Mouse (Mus musculus): ENCODE measurements around the gene Rab3ip.

Rab3ip gene

GRCm38 (mm10) chr10:116957867-116958551, 7.4 kb upstream of the Rab3ip start:
- 22% methylated on average over 5 of the region's 5 CpGs for WGBS

GRCm38 (mm10) chr10:116956483-116957158, 6.1 kb upstream of the Rab3ip start:
- 65% methylated on average over 11 of the region's 11 CpGs for WGBS

GRCm38 (mm10) chr10:116955191-116955590, 4.6 kb upstream of the Rab3ip start:
- WGBS = 88% methylated on average over 6 of the region's 6 CpGs

- 33% methylated on average over 5 of the region's 5 CpGs for WGBS
Observed at GRCm38 (mm10) chr10:116950886-116951285, 317 bp upstream of the Rab3ip start.

GRCm38 (mm10) chr10:116949111-116950008, 1.2 kb downstream of the Rab3ip start:
- 4% methylated on average over 44 of the region's 44 CpGs for WGBS

GRCm38 (mm10) chr10:116948414-116948813, 2.2 kb downstream of the Rab3ip start:
- 90% methylated on average over 9 of the region's 9 CpGs for WGBS

- WGBS = 80% methylated on average over 10 of the region's 10 CpGs
Observed at GRCm38 (mm10) chr10:116944940-116945339, 5.6 kb downstream of the Rab3ip start.

GRCm38 (mm10) chr10:116944144-116944543, 6.4 kb downstream of the Rab3ip start:
- 83% methylated on average over 3 of the region's 3 CpGs for WGBS

GRCm38 (mm10) chr10:116943025-116943424, 7.5 kb downstream of the Rab3ip start:
- 92% methylated on average over 6 of the region's 6 CpGs for WGBS

GRCm38 (mm10) chr10:116935028-116935427, 15.5 kb downstream of the Rab3ip start:
- WGBS = 64% methylated on average over 12 of the region's 12 CpGs

- WGBS = 91% methylated on average over 7 of the region's 7 CpGs
Observed at GRCm38 (mm10) chr10:116933794-116934193, 16.8 kb downstream of the Rab3ip start.

- WGBS = 95% methylated on average over 13 of the region's 13 CpGs
Observed at GRCm38 (mm10) chr10:116932418-116932817, 18.2 kb downstream of the Rab3ip start.

GRCm38 (mm10) chr10:116931497-116932179, 18.9 kb downstream of the Rab3ip start:
- 69% methylated on average over 15 of the region's 15 CpGs for WGBS

- 67% methylated on average over 6 of the region's 7 CpGs for WGBS
Observed at GRCm38 (mm10) chr10:116930936-116931335, 19.6 kb downstream of the Rab3ip start.

- WGBS = 59% methylated on average over 7 of the region's 7 CpGs
Observed at GRCm38 (mm10) chr10:116930506-116930905, 20.1 kb downstream of the Rab3ip start.

GRCm38 (mm10) chr10:116928826-116929225, 21.7 kb downstream of the Rab3ip start:
- WGBS = 89% methylated on average over 3 of the region's 3 CpGs

- WGBS = 92% methylated on average over 11 of the region's 11 CpGs
Observed at GRCm38 (mm10) chr10:116926428-116927113, 24.0 kb downstream of the Rab3ip start.

- 94% methylated on average over 19 of the region's 19 CpGs for WGBS
Observed at GRCm38 (mm10) chr10:116923651-116924495, 26.7 kb downstream of the Rab3ip start.

GRCm38 (mm10) chr10:116922161-116922560, 28.4 kb downstream of the Rab3ip start:
- 88% methylated on average over 15 of the region's 15 CpGs for WGBS

- WGBS = 94% methylated on average over 15 of the region's 15 CpGs
Observed at GRCm38 (mm10) chr10:116921416-116921815, 29.2 kb downstream of the Rab3ip start.

Data from cerebral cortex, adult 2 months (tissue).